Mouse (Mus musculus) T-helper 1 cell (primary cell): Measurements from ENCODE around the gene Tbx22.

ENCODE experiments used
- in situ Hi-C: fragments of 300-600 bp; cut with MboI, MseI; formaldehyde crosslinking; loops from one replicate; pipeline ENCODE4 v1.15.1; 2025; ENCODE audit warnings: high pct_unique_total_duplicates

Tbx22 gene

DNA sequence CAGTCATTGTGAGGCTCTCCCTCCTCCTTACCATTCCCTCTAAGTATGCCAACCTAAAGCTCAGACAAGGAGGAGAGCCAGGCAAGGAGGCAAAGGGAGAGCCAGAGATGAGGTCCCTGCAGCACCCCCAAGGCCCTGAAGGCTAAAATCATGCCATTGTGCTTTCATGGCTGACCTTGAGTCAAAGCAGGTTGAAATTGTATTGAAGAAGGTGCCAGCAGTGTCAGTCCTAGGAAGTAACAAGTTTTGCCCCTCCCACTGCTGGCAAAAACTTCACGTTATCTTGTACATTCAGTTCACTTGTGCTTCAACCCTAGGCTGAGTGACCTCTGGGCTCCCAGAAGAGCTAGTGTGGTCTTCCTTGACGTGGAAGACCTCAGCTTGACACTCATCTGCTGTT is at the start of gene Tbx22:
TSS of gene Tbx22 (plus strand) at position 301 of the 400 bp plus-strand sequence.
- in situ Hi-C loops, result no loop called here

DNA sequence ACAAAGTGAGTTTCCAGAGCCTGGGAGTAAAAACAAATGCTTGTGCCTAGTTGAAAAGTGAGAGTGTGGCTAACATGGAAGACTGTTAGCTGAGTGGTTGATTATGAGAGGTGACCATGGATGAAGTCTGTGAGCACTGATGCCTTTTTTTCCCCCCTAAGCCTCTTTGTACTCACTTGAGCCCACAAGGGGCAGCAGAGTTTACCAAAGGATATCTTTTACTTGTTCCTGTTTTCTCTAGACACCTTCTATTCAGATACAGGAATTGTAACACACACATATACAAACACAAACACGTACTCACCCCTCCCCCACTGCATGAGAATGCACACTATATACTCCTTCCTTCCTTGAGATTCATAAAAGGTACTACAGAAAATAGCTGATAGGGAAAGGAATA is 913 bp downstream of the Tbx22 start:
- in situ Hi-C loops, result no loop called here

GRCm38 (mm10) chrX:107679203-107679602 is 11.4 kb downstream of the Tbx22 start:
- in situ Hi-C loops, result no loop called here

DNA sequence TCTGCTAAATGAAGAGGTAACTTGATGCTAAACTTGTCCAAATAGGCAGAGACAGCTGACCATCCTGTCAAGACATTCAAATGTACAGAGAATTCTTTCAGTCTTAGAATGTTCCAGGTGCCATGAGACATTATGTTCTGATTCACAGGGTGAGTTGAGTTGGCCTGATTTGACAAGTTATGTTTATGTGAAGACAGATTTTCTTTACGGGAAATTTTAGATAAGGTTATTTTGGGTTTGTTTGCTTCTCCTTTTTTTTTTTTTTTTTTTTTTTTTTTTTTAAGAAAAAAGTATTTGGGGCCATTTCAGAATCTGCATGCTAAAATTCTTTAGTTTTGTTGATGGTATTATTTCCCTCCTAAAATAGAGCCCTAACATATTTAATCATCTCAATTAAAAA is 40.8 kb downstream of the Tbx22 start:
- in situ Hi-C loops, result no loop called here

DNA sequence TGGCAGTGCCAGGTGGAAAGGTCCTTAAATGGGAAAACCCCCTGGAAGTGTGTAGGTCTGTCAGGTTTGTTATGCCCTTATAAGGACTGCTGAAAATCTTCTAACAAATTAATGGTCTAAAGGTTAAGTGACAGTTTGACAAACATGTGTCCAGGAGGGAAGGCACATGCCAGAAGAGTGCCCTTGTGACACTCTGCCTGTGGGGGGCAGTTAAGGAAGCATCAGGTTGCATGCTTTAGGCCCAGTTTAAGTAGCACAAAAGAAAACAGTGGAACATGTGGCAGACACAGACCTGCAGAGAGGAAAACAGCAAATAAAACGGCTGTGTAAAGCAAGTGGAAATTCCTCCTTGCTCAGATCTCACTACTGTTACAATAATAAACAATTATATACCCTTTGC is 55.8 kb downstream of the Tbx22 start:
- in situ Hi-C loops, result no loop called here
